48 mouse cellular contexts compared by ENCODE assay signal in genomic region chr9:51318246-51318645, GRCm38 (mm10). TPM values are rescaled to one million over a fixed set of nuclear protein-coding genes. Genes with fewer than 3 reads are reported as not detected.
"Had no signal": no experiment of that assay in that cellular context is flagged by ENCODE, and none has a peak within 500 bp of the region (broad histone marks: within the 10 kb centered on the region; RNA-seq: fewer than 3 reads in every experiment).

No protein-coding gene starts in this region.

- H3K4me2 ChIP-seq: heart, embryonic 11.5 days; heart, embryonic 12.5 days; heart, embryonic 13.5 days; heart, embryonic 15.5 days; hindbrain, embryonic 12.5 days; hindbrain, embryonic 13.5 days; hindbrain, embryonic 14.5 days; hindbrain, embryonic 15.5 days; intestine, embryonic 15.5 days; kidney, embryonic 15.5 days had no signal

- ATAC-seq: hindbrain, embryonic 16.5 days; hindbrain, postnatal 0 days; inflammation-experienced regulatory T-cells, adult 6 months; intestine, embryonic 15.5 days; intestine, embryonic 16.5 days; intestine, postnatal 0 days had no signal

- H3K27ac ChIP-seq: heart, embryonic 10.5 days; heart, embryonic 13.5 days; heart, embryonic 15.5 days; hindbrain, embryonic 10.5 days; hindbrain, embryonic 12.5 days; hindbrain, embryonic 13.5 days; hindbrain, embryonic 14.5 days; hindbrain, embryonic 15.5 days; hindbrain, postnatal 0 days; intestine, embryonic 15.5 days; kidney, embryonic 15.5 days; kidney, postnatal 0 days; layer of hippocampus, adult 2 months had no signal

- H3K36me3 ChIP-seq: heart, embryonic 10.5 days; heart, embryonic 12.5 days; heart, embryonic 13.5 days; heart, embryonic 15.5 days; hindbrain, embryonic 10.5 days; hindbrain, embryonic 12.5 days; hindbrain, embryonic 13.5 days; hindbrain, embryonic 15.5 days; intestine, embryonic 15.5 days; kidney, embryonic 15.5 days had no signal

- DNase-seq: heart, postnatal 10 days; heart, postnatal 14 days; heart, postnatal 36 days; heart, postnatal 4 days; kidney, adult 11 months; kidney, adult 18-20 months; kidney, adult 2 months; kidney, adult 8-10 months; kidney, adult 9 months; kidney, postnatal 10 days; kidney, postnatal 14 days; kidney, postnatal 25 days; kidney, postnatal 36 days; kidney, postnatal 4 days; layer of hippocampus, adult 9-11 months; layer of hippocampus, postnatal 36 days had no signal

- H3K4me1 ChIP-seq: heart, embryonic 10.5 days; heart, embryonic 12.5 days; heart, embryonic 13.5 days; heart, embryonic 15.5 days; hindbrain, embryonic 10.5 days; hindbrain, embryonic 12.5 days; hindbrain, embryonic 13.5 days; hindbrain, embryonic 15.5 days; intestine, embryonic 15.5 days; kidney, embryonic 15.5 days had no signal

- H3K9ac ChIP-seq: heart, embryonic 12.5 days; heart, embryonic 13.5 days; heart, embryonic 15.5 days; hindbrain, embryonic 12.5 days; hindbrain, embryonic 13.5 days; hindbrain, embryonic 14.5 days; hindbrain, embryonic 15.5 days; intestine, embryonic 15.5 days; kidney, embryonic 15.5 days had no signal

- H3K27me3 ChIP-seq: heart, embryonic 12.5 days; heart, embryonic 13.5 days; hindbrain, embryonic 12.5 days; hindbrain, embryonic 13.5 days; hindbrain, embryonic 15.5 days; intestine, embryonic 15.5 days; kidney, embryonic 15.5 days had no signal

- H3K4me3 ChIP-seq: heart, embryonic 10.5 days; heart, embryonic 12.5 days; heart, embryonic 13.5 days; heart, embryonic 15.5 days; hindbrain, embryonic 10.5 days; hindbrain, embryonic 12.5 days; hindbrain, embryonic 13.5 days; hindbrain, embryonic 15.5 days; intestine, embryonic 15.5 days; kidney, embryonic 15.5 days; layer of hippocampus, adult 2 months had no signal

- H3K9me3 ChIP-seq: heart, embryonic 10.5 days; heart, embryonic 12.5 days; heart, embryonic 13.5 days; heart, embryonic 15.5 days; hindbrain, embryonic 10.5 days; hindbrain, embryonic 12.5 days; hindbrain, embryonic 13.5 days; hindbrain, embryonic 15.5 days; intestine, embryonic 15.5 days; kidney, embryonic 15.5 days had no signal

RNA-seq across cellular contexts. Expression of gene 1810046K07Rik, which starts 10.5 kb away (rescaled TPM):
- total RNA-seq: heart, adult 8-10 months; heart, postnatal 10 days; heart, postnatal 14 days; heart, postnatal 25 days; heart, postnatal 36 days; heart, postnatal 4 days; hematopoietic stem cell, adult 5-6 weeks; hindbrain, postnatal 0 days; layer of hippocampus, adult 18-20 months; layer of hippocampus, adult 2 months; layer of hippocampus, postnatal 10 days; layer of hippocampus, postnatal 14 days; layer of hippocampus, postnatal 25 days; layer of hippocampus, postnatal 36 days had no signal
- polyA plus RNA-seq: heart, embryonic 10.5 days; heart, embryonic 11.5 days; heart, embryonic 12.5 days; heart, embryonic 13.5 days; heart, embryonic 14.5 days; heart, embryonic 15.5 days; heart, postnatal 0 days; hindbrain, embryonic 10.5 days; hindbrain, embryonic 11.5 days; hindbrain, embryonic 12.5 days; hindbrain, embryonic 13.5 days; hindbrain, embryonic 14.5 days; hindbrain, embryonic 15.5 days; hindbrain, embryonic 16.5 days; hindbrain, postnatal 0 days; intestine, embryonic 14.5 days; intestine, embryonic 15.5 days; intestine, embryonic 16.5 days; kidney, embryonic 14.5 days; kidney, embryonic 15.5 days; kidney, embryonic 16.5 days; kidney, postnatal 0 days had no signal
